Mouse (Mus musculus): ENCODE measurements around the gene Srrm3.

DNA sequence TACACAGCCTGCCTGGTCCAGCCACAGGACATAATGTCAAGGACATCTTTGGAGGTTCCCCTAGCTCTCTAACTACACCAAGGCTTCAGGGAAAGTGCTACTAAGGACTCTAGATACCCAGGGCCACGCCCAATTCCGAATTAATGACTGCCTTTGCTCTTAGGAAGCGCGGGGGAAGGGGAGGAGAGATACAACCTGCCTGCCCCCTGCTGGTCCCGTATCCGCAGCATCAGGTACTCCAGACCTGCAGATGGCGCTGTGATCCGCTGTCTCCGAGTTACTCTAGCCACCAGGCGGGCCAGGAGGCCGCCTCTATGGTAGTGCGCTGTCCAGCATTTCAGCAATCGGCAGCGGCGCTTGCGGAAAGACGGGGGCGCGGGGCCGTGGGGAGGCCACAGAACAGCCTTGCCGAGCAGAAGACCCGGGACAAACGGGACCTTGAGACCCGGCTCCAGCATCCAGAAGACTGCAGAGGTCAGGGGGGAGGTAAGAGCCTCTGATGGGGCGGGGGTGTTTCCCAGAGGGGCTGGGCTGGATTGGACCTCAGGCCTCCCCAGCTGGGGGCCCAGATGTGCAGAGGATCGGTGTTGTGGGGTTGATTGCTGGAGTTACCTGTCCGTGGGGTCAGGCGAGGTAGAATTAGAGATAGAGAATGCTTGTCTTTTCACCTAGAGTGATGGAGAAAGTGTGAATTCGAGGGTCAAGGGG is at the start of gene Srrm3:
- TF ChIP-seq CTCF (conservative IDR thresholded peaks at IDR 0.05; ENCODE audit: insufficient read depth, insufficient read length, low read depth, low read length) (peak; percentile 99), POLR2A (IDR thresholded peaks at IDR 0.05; ENCODE audit: low read depth, low read length) (no peak)

Measured in kidney, adult 2 months (tissue).